Mouse (Mus musculus) heart, postnatal 0 days (tissue): ENCODE data around the gene Eps15l1. TPM values are rescaled to one million over a fixed set of nuclear protein-coding genes. Genes with fewer than 3 reads are reported as not detected.

ENCODE experiments used
- ATAC-seq: fragments of 200-750 bp; cut with Nextera tagmentation; 2 replicates; pipeline ENCODE4 v1.8.0; 2017; ENCODE audit warnings: low read depth, moderate number of reproducible peaks, moderate library complexity; ENCODE audit not compliant: insufficient read depth
- DNase-seq: peaks from one replicate; pipeline ENCODE4 v3.0.0-alpha.2; 2016; ENCODE audit warnings: low spot score
- H3K27ac ChIP-seq: fragments of 300-500 bp; sonication (generic); 2 replicates; pipeline ENCODE4 v1.5.1; 2014; ENCODE audit warnings: low read depth, mild to moderate bottlenecking
- H3K27me3 ChIP-seq: fragments of 300-500 bp; sonication (generic); 2 replicates; pipeline ENCODE4 v1.6.1; 2014; ENCODE audit warnings: low read length, mixed read lengths; ENCODE audit not compliant: control insufficient read depth, insufficient read depth
- H3K36me3 ChIP-seq: fragments of 300-500 bp; sonication (generic); replicated peaks from 2 replicates; pipeline ENCODE4 v1.6.1; 2014; ENCODE audit warnings: low read length, mixed read lengths; ENCODE audit not compliant: control insufficient read depth, insufficient read depth
- H3K4me1 ChIP-seq: fragments of 300-500 bp; sonication (generic); 2 replicates; pipeline ENCODE4 v1.6.1; 2014; ENCODE audit warnings: antibody characterized with exemption; ENCODE audit not compliant: control insufficient read depth, insufficient read depth
- H3K4me2 ChIP-seq: fragments of 300-500 bp; sonication (generic); 2 replicates; pipeline ENCODE4 v1.6.1; 2014; ENCODE audit warnings: low read depth, mild to moderate bottlenecking, low read length, moderate library complexity
- H3K4me3 ChIP-seq: fragments of 300-500 bp; sonication (generic); 2 replicates; pipeline ENCODE4 v1.5.1; 2014; ENCODE audit warnings: low read depth, low read length
- H3K9ac ChIP-seq: fragments of 300-500 bp; sonication (generic); replicated peaks from 2 replicates; pipeline ENCODE4 v1.6.1; 2014; ENCODE audit warnings: low read depth, low read length, mixed read lengths
- H3K9me3 ChIP-seq: fragments of 300-500 bp; sonication (generic); replicated peaks from 2 replicates; pipeline ENCODE4 v1.6.1; 2016; ENCODE audit warnings: low read length; ENCODE audit not compliant: control insufficient read depth
- CTCF ChIP-seq: IDR thresholded peaks from 2 replicates; pipeline ENCODE4 v1.5.1; 2016; ENCODE audit warnings: antibody characterized with exemption, control low read depth, low read depth
- EP300 ChIP-seq: IDR thresholded peaks from 2 replicates; pipeline ENCODE4 v1.6.1; 2016; ENCODE audit warnings: antibody characterized with exemption, low read depth
- WGBS: fragments of 180-500 bp; shearing (Covaris S2); extraction: QIAGEN DNeasy Blood & Tissue Kit; methylation state at CpG from one replicate; pipeline ENCODE4 v1.1.7; 2014; 5-methylcytosine and 5-hydroxymethylcytosine counted together
- polyA plus RNA-seq: library from polyadenylated mRNA; unstranded; fragments of >200 nt; fragmentation: Nextera tagmentation; extraction: Ambion mirVana; gene quantifications from 2 replicates; pipeline ENCODE4 v1.2.1, GENCODE M21; 2015
- total RNA-seq: library from RNA; depleted of rRNA; stranded (reverse); fragments of >200 nt; gene quantifications from 2 replicates; pipeline ENCODE4 v1.2.3, GENCODE M21; 2014; ENCODE audit warnings: low replicate concordance

The Eps15l1 gene
- total and polyA plus RNA-seq, 2 experiments from 2014 or later, result 24.9 to 52.7 TPM

DNA sequence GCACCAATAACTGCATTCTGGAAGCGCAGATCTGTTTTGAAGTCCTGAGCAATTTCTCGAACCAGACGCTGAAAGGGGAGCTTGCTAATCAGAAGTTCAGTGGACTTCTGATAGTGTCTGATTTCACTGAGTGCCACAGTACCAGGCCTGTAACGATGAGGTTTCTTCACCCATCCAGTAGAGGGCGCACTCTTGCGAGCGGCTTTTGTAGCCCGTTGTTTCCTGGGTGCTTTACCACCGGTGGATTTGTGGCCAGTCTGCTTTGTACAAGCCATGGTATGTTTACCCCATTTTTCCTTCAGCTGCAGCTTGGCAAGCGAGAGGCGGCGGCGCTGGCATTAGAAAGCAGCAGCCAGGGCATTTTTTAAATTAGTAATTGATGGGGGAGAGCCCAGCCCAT lies 8.4 kb upstream of the Eps15l1 start:
- H3K9ac ChIP-seq, result no peak overlapping the region
- DNase-seq (no peak), ATAC-seq (no peak)
- no peak overlapping the region for H3K4me3 ChIP-seq
- WGBS, result 44% methylated on average over 13 of the region's 13 CpGs
- H3K9me3 ChIP-seq, result no peaks in the 10 kb centered on the region
- H3K4me1 ChIP-seq, result no peaks in the 10 kb centered on the region
- TF ChIP-seq CTCF (peak; percentile 34), EP300 (no peak)
- no peak overlapping the region for H3K4me2 ChIP-seq
- no peak overlapping the region for H3K27ac ChIP-seq
- H3K27me3 ChIP-seq, result no peaks in the 10 kb centered on the region
- no peaks in the 10 kb centered on the region for H3K36me3 ChIP-seq

- no peak for DNase-seq
- H3K4me2 ChIP-seq, result no peak overlapping the region
- H3K9me3 ChIP-seq, result no peaks in the 10 kb centered on the region
- no peak for ATAC-seq
- peaks cover 30% of the 10 kb centered on the region for H3K4me1 ChIP-seq
- no peak overlapping the region for H3K27ac ChIP-seq
- no peaks in the 10 kb centered on the region for H3K27me3 ChIP-seq
- 45% methylated on average over 1 of the region's 1 CpGs for WGBS
- TF ChIP-seq CTCF (peak; percentile 32), EP300 (no peak)
- H3K9ac ChIP-seq, result no peak overlapping the region
- H3K36me3 ChIP-seq, result no peaks in the 10 kb centered on the region
- H3K4me3 ChIP-seq, result no peak overlapping the region
Measured at GRCm38 (mm10) chr8:72422926-72423325, 1.7 kb upstream of the Eps15l1 start.

DNA sequence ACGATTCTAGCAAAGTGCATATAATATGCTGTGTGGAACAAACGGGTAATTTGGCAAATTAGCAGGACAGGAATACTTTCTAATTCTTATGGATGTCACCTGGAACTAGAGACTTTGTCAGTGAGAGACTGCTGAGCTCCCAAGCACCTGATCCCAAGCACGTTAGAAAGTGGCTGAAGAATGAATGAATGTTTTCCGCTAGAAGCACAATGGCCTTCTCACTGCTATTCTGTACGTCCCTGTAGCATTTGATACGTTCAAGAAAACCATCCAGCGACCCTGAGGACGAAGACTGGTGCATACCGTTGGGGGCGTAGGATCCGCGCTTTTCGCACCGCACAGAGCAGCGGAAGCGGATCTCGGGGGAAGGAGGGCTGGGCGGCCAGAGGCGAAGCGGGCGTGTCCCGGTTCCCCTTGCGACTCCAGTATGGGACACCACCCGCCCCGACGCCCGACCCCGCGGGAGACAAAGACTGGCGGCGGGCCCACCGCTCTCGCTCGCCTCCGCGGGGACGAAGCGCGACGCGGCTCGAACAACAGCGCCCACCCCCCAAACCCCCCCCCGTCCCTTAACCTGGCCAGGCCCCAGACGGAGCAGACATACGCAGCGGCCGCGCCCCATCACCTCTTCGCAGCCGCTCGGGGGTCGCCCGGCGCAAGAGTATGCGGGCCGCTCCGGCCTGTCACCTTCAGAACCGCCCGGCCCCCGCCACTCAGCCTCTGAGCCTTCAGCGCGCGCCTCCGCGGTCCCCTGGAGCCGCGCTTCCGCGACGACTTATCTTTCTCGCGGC lies 494 bp downstream of the Eps15l1 start:
- Histone ChIP-seq H3K27me3 (no peaks in the 10 kb centered on the region), H3K4me2 (peak overlapping the region; percentile 90), H3K9ac (peak overlapping the region; percentile 83), H3K36me3 (no peaks in the 10 kb centered on the region), H3K27ac (peak overlapping the region; percentile 85), H3K9me3 (no peaks in the 10 kb centered on the region), H3K4me1 (peaks cover 48% of the 10 kb centered on the region), H3K4me3 (peak overlapping the region; percentile 75)
- under 1% methylated on average over 67 of the region's 73 CpGs for WGBS
- TF ChIP-seq EP300, result no peak
- TF ChIP-seq CTCF, result no peak
- DNase-seq, result peak; percentile 34
- peak; percentile 37 for ATAC-seq

DNA sequence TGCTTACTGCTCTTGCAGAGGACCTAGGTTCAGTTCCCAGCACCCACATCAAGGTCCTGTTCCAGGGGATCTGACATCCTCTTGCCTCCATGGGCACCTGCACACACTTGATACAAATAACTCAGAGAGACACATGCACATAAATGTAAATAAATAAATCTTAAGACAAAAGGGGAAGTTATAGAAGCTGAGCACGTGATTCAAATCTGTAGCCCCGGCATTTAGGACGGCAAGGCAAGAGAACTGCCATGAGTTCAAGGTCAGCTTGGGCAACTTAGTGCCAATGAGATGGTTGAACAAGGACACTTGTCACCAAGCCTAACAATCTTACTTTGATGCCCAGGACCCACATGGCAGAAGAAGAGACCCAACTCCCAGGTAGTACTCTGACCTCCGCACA lies 3.2 kb downstream of the Eps15l1 start:
- no peaks in the 10 kb centered on the region for H3K9me3 ChIP-seq
- TF ChIP-seq CTCF (no peak), EP300 (no peak)
- no peak for ATAC-seq
- H3K4me1 ChIP-seq, result peaks cover 65% of the 10 kb centered on the region
- H3K27ac ChIP-seq, result no peak overlapping the region
- H3K4me2 ChIP-seq, result no peak overlapping the region
- DNase-seq, result no peak
- no peak overlapping the region for H3K4me3 ChIP-seq
- 0 out of 2 replicates have a peak, but pooled peaks cover 4% of the 10 kb centered on the region for H3K36me3 ChIP-seq
- WGBS, result 95% methylated on average over 4 of the region's 4 CpGs
- H3K27me3 ChIP-seq, result no peaks in the 10 kb centered on the region
- H3K9ac ChIP-seq, result no peak overlapping the region

DNA sequence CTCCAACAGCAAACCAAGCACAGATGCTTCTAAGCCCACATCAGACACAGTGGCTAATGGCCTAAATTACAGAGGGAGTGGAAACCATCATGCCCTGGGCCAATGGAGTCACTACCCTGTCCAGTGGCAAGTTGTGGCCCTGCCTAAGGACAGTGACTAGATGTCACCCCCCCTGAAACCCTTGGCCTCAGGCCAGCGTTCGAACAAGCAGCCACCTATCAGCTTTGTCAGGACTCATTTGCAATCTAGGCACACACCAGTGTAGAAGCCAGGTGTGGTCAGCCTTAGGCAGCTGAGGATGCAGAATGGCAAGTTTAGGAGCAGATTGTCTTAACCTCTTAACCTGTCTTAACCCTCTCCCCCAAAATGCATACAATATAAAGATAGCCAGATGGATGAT lies 6.0 kb downstream of the Eps15l1 start:
- H3K4me2 ChIP-seq, result no peak overlapping the region
- DNase-seq (no peak), ATAC-seq (no peak)
- H3K4me1 ChIP-seq, result peaks cover 55% of the 10 kb centered on the region
- no peak overlapping the region for H3K4me3 ChIP-seq
- TF ChIP-seq EP300 (no peak), CTCF (no peak)
- H3K27me3 ChIP-seq, result no peaks in the 10 kb centered on the region
- H3K9me3 ChIP-seq, result no peaks in the 10 kb centered on the region
- 0 out of 2 replicates have a peak, but pooled peaks cover 4% of the 10 kb centered on the region for H3K36me3 ChIP-seq
- H3K27ac ChIP-seq, result no peak overlapping the region
- WGBS, result 33% methylated on average over 2 of the region's 2 CpGs
- H3K9ac ChIP-seq, result no peak overlapping the region

DNA sequence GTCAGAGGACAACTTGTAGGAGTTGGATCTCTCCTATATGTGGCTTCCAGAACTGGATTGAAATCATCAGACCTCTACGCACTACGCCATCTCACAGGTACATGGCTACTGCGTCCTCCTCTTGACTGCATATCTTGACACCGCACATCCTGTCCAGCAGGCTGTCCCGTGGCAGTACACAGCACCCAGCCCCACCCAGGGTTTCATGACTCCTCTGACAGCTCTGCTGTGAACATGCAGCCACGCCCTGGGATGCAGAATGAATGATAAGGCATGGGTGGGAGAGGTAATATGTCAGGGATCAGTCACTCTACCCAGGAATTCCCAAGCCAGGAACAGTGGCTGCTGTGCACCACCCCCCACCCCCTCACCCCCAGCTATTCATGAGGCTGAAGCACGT lies 7.4 kb downstream of the Eps15l1 start:
- no peak for TF ChIP-seq EP300
- TF ChIP-seq CTCF, result no peak
- no peak overlapping the region for H3K4me3 ChIP-seq
- DNase-seq, result no peak
- H3K4me2 ChIP-seq, result no peak overlapping the region
- 0 out of 2 replicates have a peak, but pooled peaks cover 4% of the 10 kb centered on the region for H3K36me3 ChIP-seq
- peaks cover 41% of the 10 kb centered on the region for H3K4me1 ChIP-seq
- H3K9ac ChIP-seq, result no peak overlapping the region
- H3K9me3 ChIP-seq, result no peaks in the 10 kb centered on the region
- H3K27me3 ChIP-seq, result no peaks in the 10 kb centered on the region
- H3K27ac ChIP-seq, result no peak overlapping the region
- no peak for ATAC-seq
- WGBS, result 57% methylated on average over 7 of the region's 7 CpGs
